Mouse (Mus musculus): ENCODE data around the gene Cwc22.
"Not testable (repeated sequence)": the region's sequence is repeated elsewhere in the genome, so short reads cannot be mapped to it uniquely, and the experiment has no call there.

Cwc22 gene

GRCm38 (mm10) chr2:77897558-77897899, 48.6 kb downstream of the Cwc22 start:
- DNase-seq (ENCODE audit: low spot score in 2 of 2) = no peak

- DNase-seq (ENCODE audit: low spot score in 2 of 2) = no peak
These were observed 49.2 kb downstream of the Cwc22 start for GRCm38 (mm10) chr2:77896843-77897557.

- not testable (repeated sequence) for DNase-seq (ENCODE audit: low spot score in 2 of 2)
These were observed 50.1 kb downstream of the Cwc22 start for GRCm38 (mm10) chr2:77895906-77896570.

GRCm38 (mm10) chr2:77894896-77895295, 51.3 kb downstream of the Cwc22 start:
- no peak for DNase-seq (ENCODE audit: low spot score in 2 of 2)

- no peak for DNase-seq (ENCODE audit: low spot score in 2 of 2)
These were observed 52.7 kb downstream of the Cwc22 start for GRCm38 (mm10) chr2:77893505-77893904.

- no peak for DNase-seq (ENCODE audit: low spot score in 2 of 2)
These were observed 53.6 kb downstream of the Cwc22 start for GRCm38 (mm10) chr2:77892573-77892972.

- no peak for DNase-seq (ENCODE audit: low spot score in 2 of 2)
These were observed 55.2 kb downstream of the Cwc22 start for GRCm38 (mm10) chr2:77890836-77891438.

- DNase-seq (ENCODE audit: low spot score in 2 of 2) = no peak
These were observed 56.2 kb downstream of the Cwc22 start for GRCm38 (mm10) chr2:77889949-77890348.

GRCm38 (mm10) chr2:77889401-77889800, 56.8 kb downstream of the Cwc22 start:
- DNase-seq (ENCODE audit: low spot score in 2 of 2) = no peak

- no peak for DNase-seq (ENCODE audit: low spot score in 2 of 2)
These were observed 57.3 kb downstream of the Cwc22 start for GRCm38 (mm10) chr2:77888826-77889225.

GRCm38 (mm10) chr2:77888056-77888455, 58.1 kb downstream of the Cwc22 start:
- no peak for DNase-seq (ENCODE audit: low spot score in 2 of 2)

GRCm38 (mm10) chr2:77887166-77887565, 59.0 kb downstream of the Cwc22 start:
- no peak for DNase-seq (ENCODE audit: low spot score in 2 of 2)

GRCm38 (mm10) chr2:77885491-77886130, 60.6 kb downstream of the Cwc22 start:
- DNase-seq (ENCODE audit: low spot score in 2 of 2) = no peak

GRCm38 (mm10) chr2:77885036-77885435, 61.1 kb downstream of the Cwc22 start:
- no peak for DNase-seq (ENCODE audit: low spot score in 2 of 2)

GRCm38 (mm10) chr2:77884491-77884890, 61.7 kb downstream of the Cwc22 start:
- DNase-seq (ENCODE audit: low spot score in 2 of 2) = no peak

GRCm38 (mm10) chr2:77882961-77883360, 63.2 kb downstream of the Cwc22 start:
- no peak for DNase-seq (ENCODE audit: low spot score in 2 of 2)

- DNase-seq (ENCODE audit: low spot score in 2 of 2) = no peak
These were observed 64.6 kb downstream of the Cwc22 start for GRCm38 (mm10) chr2:77881301-77882199.

GRCm38 (mm10) chr2:77880351-77880750, 65.8 kb downstream of the Cwc22 start:
- no peak for DNase-seq (ENCODE audit: low spot score in 2 of 2)

GRCm38 (mm10) chr2:77879736-77880135, 66.4 kb downstream of the Cwc22 start:
- DNase-seq (ENCODE audit: low spot score in 2 of 2) = no peak

GRCm38 (mm10) chr2:77877156-77877855, 68.9 kb downstream of the Cwc22 start:
- no peak for DNase-seq (ENCODE audit: low spot score in 2 of 2)

- DNase-seq (ENCODE audit: low spot score in 2 of 2) = no peak
These were observed 69.8 kb downstream of the Cwc22 start for GRCm38 (mm10) chr2:77876331-77876730.
